Mouse (Mus musculus): ENCODE data around the gene Sptlc2.

Sptlc2 gene

GRCm38 (mm10) chr12:87397126-87397525 lies 9.0 kb upstream of the Sptlc2 start:
- no peak for DNase-seq (ENCODE audit: low spot score)

DNA sequence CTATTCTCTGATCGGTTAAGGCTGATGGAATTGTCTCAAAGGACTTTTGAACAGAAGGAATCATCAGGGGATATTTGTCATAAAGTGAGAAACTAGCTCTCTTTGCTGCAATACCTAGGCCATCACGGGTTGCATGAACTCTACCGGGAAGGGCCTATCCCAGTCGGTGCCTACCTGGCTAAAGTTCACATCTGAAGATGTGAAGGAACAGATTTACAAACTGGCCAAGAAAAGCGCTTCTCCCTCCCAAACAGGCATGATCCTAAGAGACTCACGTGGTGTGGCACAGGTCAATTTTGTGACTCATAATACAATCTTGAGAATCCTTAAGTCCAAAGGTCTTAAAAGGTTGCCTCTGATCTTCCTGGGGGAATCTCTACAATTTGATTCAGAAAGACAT lies 6.2 kb upstream of the Sptlc2 start:
- DNase-seq (ENCODE audit: low spot score), result no peak

DNA sequence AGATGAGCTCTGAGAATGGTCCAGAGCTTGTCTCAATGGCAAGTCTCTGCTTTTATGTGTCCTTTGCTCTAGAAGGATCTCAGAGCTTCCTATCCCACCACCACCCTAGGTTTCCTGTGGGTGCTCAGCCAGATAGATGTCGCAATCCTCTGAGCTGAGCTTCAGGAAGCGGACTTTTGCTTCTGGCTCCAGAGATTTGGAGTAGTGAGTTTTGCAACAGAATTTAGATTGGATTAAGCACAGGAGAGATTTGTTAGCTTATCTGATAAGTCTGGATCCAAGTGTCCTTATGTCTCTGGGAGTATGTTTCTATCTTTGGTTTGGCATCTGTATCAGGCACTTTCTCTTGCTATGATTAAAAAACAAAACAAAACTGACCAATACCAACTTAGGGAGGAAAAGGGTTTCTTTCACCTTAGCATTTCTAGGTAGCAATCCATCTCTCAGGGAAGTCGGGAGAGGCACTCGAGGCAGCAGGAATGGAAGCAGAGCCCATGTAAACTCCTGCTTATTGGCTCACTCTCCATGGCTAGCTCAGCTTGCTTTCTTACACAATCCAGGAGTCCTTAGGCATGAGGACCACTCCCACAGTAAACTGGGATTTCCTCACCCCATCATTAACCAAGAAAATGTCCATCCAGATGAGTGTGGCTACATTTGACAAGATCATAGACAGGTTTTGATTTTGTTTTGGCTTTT lies 5.4 kb upstream of the Sptlc2 start:
- no peak for DNase-seq (ENCODE audit: low spot score)

DNA sequence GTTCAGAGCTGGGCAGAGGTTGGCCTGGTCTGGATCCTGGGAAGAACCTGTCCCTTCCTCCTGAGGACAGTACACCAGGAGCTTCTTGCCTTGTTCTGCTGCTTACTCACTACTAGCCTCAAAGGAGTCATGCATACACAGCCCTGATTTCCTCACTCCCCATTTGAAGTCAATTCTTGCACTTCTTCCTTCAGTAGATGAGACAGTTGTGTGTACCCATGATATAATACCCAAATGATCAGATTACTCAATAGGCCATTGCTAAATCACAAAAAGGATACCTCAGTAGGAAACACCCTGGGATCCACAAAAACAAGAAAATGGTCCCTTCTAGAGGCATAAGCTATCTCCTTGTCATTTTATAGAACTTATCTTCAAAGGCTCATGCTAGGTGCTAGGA lies 3.2 kb upstream of the Sptlc2 start:
- DNase-seq (ENCODE audit: low spot score), result no peak

DNA sequence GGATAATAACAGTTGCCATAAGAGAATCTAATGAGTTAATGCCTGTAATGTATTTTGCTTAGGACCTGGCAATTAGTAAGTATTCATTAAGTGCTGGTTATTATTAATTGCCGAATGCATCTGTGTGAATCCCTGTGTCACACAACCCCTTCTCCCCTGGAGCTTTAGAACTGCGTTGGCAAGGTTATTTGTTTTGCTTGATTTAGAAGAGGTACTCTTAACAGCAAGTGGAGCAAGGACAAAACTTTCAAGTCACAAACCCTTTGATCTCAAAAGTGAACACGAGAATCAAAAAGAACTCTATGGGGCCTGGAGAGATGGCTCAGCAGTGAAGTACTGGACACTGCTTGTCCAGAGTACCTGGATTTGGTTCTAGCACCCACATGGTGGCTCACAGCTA lies 1.1 kb upstream of the Sptlc2 start:
- no peak for DNase-seq (ENCODE audit: low spot score)

- DNase-seq (ENCODE audit: low spot score), result peak; percentile 28
Measured at GRCm38 (mm10) chr12:87387171-87388121, 709 bp downstream of the Sptlc2 start.

GRCm38 (mm10) chr12:87385051-87385450 lies 3.1 kb downstream of the Sptlc2 start:
- DNase-seq (ENCODE audit: low spot score), result no peak

- DNase-seq (ENCODE audit: low spot score), result no peak
Measured at GRCm38 (mm10) chr12:87381380-87381682, 6.8 kb downstream of the Sptlc2 start.

DNA sequence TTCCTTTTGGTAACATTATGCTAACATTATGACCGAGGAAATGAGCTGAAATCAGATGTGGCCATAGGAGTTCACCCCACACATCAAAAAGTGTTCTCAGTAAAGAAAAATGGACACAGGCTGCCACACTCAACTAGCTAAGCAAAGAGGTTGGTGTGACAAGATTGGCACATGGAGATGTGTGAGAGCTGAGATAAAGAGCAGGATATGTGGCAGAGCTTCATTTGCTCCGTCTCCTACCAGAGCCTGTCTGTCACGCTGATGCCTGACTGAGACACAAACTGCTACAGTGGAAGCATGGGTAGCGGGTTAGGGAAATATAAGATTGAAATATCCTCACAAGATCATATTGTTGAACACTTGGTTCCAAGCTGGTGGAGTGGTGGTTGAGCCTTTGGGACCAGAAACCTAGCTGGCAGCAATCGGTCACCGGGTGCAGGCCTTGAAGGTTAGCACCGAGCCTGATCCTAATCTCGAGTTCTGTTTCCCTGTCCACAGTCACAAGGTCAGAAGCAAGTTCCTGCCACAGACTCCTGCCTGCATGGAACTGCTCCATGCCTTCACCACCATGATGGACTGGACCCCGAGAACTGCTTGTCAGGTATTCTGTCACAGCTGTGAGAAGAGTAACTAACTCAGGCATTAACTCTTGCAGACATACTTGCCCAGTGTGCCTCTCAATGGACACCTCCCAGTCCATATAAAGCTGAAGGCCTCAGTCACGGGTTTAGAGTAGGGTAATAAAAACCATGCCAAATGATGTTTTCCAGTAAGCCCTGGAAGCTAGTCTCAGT lies 7.4 kb downstream of the Sptlc2 start:
- no peak for DNase-seq (ENCODE audit: low spot score)

GRCm38 (mm10) chr12:87379496-87379895 lies 8.7 kb downstream of the Sptlc2 start:
- DNase-seq (ENCODE audit: low spot score), result no peak

DNA sequence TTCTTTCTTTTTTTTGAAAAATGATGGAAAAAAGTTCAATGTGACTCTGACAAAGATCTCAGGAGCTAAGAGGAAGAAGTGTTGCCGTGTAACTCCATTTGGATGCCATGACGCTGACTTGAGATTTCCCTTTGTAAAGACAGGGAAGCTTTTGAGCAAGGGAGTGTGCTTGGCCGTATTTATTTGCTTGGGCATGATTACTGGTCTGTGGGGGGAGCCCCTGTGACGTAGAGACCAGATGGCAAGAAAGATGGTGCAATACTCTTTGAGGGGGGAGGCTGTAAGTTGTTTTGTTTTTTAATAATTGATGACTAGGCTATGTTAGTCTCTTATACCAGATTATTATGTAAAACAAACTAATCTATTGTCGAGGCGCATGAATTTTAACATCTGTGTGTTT lies 14.0 kb downstream of the Sptlc2 start:
- DNase-seq (ENCODE audit: low spot score), result no peak

DNA sequence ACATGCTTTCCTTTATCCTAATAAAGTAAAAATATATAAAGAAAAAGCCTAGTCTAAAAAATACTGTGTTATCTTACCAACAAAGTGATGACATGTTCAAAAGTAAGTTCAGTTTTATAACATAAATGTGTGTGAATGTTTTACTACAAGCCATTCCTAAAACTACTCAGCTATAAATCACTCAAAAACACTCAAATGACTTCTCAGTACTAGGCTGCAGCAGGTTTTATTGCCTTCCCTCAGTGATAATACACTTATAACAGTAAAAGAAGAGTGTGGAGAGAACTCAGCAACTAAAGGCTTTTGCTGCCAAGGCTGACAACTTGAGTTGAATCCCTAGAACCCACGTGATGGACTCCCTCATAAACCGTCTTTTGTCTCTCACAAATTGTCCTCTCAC lies 18.8 kb downstream of the Sptlc2 start:
- DNase-seq (ENCODE audit: low spot score), result no peak

GRCm38 (mm10) chr12:87368092-87368491 lies 20.1 kb downstream of the Sptlc2 start:
- no peak for DNase-seq (ENCODE audit: low spot score)

GRCm38 (mm10) chr12:87365676-87366075 lies 22.5 kb downstream of the Sptlc2 start:
- no peak for DNase-seq (ENCODE audit: low spot score)

DNA sequence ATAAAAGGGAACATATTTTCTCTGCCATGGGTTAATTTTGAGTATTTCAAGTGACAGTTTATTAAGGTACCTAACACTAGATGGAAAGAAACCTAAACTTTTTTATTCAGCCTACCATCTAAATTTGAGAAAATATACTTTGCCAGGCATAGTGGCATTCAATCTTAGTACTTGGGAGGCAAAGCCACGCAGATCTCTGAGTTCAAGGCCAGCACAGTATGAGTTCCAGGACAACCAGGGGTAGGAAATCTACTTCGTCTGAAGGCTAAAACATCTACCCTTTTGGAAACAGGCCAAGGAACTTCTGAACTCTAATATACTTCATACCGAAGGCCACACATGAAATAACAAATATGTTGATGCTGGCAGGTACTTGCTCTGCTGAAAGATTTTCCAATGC lies 26.0 kb downstream of the Sptlc2 start:
- no peak for DNase-seq (ENCODE audit: low spot score)

DNA sequence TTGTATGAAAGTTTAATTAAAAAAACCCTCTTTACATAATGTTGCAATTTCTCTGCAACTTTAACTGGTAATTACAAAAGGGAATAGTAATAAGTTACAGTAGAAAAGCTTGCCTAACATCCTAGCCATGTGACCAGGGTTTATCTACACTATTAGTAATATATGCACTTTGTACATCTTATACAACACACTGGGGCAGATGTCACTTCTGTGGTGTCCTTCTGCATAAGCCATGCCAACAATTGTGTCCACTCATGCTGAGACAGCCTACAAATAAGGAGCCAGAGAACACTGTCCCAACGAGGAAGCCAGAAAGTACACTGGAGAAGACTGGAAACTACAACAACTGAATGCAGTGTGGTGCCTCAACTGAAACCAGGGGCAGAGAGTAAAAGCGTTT lies 40.1 kb downstream of the Sptlc2 start:
- no peak for DNase-seq (ENCODE audit: low spot score)

DNA sequence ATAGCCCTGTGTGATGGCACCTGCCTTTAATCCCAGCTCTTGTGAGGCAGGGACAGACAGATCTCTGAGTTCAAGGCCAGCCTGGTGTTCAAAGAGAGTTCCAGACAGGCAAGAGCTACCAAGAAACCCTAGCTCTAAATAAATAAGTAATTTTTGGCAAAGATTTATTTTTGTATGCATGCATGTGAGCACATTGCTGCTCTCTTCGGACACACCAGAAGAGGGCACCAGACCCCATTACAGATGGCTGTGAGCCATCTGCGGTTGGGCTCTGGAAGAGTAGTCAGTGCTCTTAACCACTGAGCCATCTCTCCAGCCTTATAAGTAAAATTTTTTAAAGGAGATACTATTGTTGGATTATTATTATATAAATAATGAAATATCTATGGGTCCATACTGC lies 40.6 kb downstream of the Sptlc2 start:
- no peak for DNase-seq (ENCODE audit: low spot score)

DNA sequence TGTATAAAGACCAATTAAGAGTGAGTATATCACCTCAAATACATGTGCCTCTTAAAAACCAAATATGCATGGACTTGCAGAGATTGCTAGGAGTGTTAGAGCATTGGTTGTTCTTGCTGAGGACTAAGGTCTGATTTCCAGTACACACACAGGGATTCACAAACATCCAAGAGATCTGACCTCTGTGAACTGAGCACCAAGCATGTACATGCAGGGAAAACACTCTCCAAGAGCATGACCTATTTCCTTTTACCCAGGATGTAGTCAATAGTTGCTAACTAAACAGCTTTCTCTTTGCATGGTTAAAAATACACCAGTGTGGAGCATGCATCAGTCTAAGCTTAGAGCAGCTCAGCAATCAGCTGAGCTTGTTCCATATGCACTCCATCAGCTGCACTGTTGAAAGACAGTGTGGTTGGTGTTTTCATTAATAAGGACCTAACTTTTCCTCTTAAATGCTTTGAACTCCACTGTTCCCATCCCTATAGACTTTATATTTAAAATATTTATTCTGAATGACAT lies 45.0 kb downstream of the Sptlc2 start:
- DNase-seq (ENCODE audit: low spot score), result no peak

GRCm38 (mm10) chr12:87338082-87338481 lies 50.1 kb downstream of the Sptlc2 start:
- no peak for DNase-seq (ENCODE audit: low spot score)

DNA sequence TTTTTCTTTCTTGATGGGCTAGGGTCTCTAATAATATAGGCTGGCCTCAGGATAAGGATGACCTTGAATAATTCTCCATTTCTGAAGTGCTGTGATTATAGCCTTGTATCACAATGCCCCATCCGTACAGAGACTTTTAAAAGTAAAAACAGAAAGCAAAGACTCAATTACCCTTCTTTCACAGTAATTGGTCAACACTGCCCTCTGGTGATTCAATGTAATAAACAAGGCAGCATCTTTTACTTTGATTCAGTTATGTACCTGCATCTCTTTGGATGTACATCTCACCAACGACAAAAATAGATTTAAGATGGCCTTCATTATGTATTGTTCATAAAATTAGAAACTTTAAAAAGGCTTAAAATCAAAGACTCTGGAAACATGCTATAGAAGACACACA lies 53.3 kb downstream of the Sptlc2 start:
- peak; percentile 71 for DNase-seq (ENCODE audit: low spot score)

DNA sequence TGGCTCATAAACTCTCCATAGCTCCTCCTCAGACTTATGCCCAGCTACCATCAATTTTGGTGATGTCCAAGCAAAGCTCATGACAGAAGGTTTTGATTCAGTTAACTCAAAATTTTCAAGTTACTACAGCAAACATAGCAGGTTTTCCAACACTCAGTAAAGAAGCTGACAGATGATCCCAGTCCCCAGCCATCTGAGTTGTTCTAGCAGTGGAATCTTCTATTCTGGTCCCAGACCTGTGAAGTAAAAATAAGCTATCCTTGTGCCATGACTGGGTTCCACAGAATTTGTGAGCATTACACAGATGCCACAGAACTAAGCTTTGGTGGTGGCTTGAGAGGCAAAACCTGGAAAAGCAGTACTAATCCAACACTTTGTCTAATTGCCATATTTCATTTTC lies 54.4 kb downstream of the Sptlc2 start:
- DNase-seq (ENCODE audit: low spot score), result no peak

- DNase-seq (ENCODE audit: low spot score), result no peak
Measured at GRCm38 (mm10) chr12:87332511-87332910, 55.6 kb downstream of the Sptlc2 start.

GRCm38 (mm10) chr12:87331908-87332307 lies 56.2 kb downstream of the Sptlc2 start:
- DNase-seq (ENCODE audit: low spot score), result no peak
